Mouse (Mus musculus): Measurements from ENCODE around the gene Slc30a10. TPM values are rescaled to one million over a fixed set of nuclear protein-coding genes. Genes with fewer than 3 reads are reported as not detected.
A peak's percentile ranks its signal among the peaks of the same experiment; 100 is the strongest.

The Slc30a10 gene
- 1.7 and 2.2 TPM in 2 replicates for polyA plus RNA-seq (2014; fragmentation: Nextera tagmentation; extraction: Ambion mirVana)

DNA sequence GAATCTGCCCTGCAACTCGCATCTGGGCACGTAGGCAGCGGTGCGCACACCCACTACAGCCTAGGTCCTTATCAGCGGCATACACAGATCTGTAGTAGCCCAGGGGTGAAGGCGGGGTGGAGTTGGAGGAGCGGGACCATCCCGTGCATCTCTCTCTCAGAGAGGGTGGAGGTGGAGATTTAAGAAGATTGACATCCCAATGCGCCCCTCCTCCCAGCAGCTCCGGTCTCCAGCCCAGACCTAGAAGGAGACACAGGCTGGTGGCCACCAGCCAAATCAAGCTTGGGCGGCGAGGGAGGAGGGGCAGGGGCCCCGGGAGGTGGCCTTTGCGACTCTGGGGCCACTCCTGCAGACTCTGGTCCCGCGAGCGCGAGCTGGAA lies at the start of gene Slc30a10:
Gene Slc30a10, plus strand, starts transcription at position 274 of the 380 bp plus-strand sequence.
- peak; percentile 83 for ATAC-seq (ENCODE audit: low FRiP score)
- Histone ChIP-seq H3K27ac (ENCODE audit: low read depth, low read length) (no peak within 1 kb of the TSS), H3K27me3 (ENCODE audit: control insufficient read depth, insufficient read depth, low read length) (peaks cover 24% of the 10 kb centered on the region), H3K4me3 (ENCODE audit: low read depth, low read length) (peak within 1 kb of the TSS; percentile 53), H3K9me3 (ENCODE audit: control insufficient read depth, low read length) (no peaks in the 10 kb centered on the region), H3K4me1 (ENCODE audit: control insufficient read depth, insufficient read depth, low read length) (peaks cover 7% of the 10 kb centered on the region; the same call in 1 of the 2 replicates), H3K36me3 (ENCODE audit: control insufficient read depth, insufficient read depth, low read length) (no peaks in the 10 kb centered on the region), H3K4me2 (peak within 1 kb of the TSS; percentile 99), H3K9ac (ENCODE audit: low read length) (peak within 1 kb of the TSS; percentile 66)
- whole genome bisulfite sequencing: 1% methylated on average over 18 of the region's 18 CpGs
- DNase-seq (ENCODE audit: low spot score, missing footprints): peak; percentile 93

DNA sequence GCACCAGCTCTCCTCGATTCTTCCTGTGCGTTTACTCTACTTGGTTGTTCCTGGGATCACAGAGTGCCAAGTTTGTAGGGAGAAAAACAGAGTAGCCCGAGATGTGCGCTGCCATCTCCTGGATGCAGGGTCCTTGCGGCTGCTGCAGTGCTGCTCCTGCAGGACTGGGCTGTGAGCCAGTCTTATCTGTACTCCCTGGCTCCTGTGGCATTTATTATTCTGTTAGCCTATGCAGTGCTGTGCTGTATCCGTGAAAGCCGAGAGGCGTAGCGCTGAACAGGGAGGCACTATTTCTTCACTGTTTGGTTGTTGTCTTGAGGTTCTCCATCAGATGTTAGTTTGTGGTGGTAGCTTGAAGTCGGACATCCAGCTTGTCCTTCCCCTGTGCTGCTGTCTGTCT lies 48.7 kb upstream of the Slc30a10 start:
- DNase-seq (ENCODE audit: low spot score, missing footprints) (no peak), ATAC-seq (ENCODE audit: low FRiP score) (no peak)
- no peak overlapping the region for H3K4me3 ChIP-seq (ENCODE audit: low read depth, low read length)
- H3K4me2 ChIP-seq: no peak overlapping the region
- H3K9me3 ChIP-seq (ENCODE audit: control insufficient read depth, low read length): no peaks in the 10 kb centered on the region
- WGBS: 97% methylated on average over 10 of the region's 10 CpGs
- H3K4me1 ChIP-seq (ENCODE audit: control insufficient read depth, insufficient read depth, low read length): no peaks in the 10 kb centered on the region
- no peak overlapping the region for H3K27ac ChIP-seq (ENCODE audit: low read depth, low read length)
- H3K27me3 ChIP-seq (ENCODE audit: control insufficient read depth, insufficient read depth, low read length): no peaks in the 10 kb centered on the region
- no peak overlapping the region for H3K9ac ChIP-seq (ENCODE audit: low read length)
- H3K36me3 ChIP-seq (ENCODE audit: control insufficient read depth, insufficient read depth, low read length): peaks cover 12% of the 10 kb centered on the region

DNA sequence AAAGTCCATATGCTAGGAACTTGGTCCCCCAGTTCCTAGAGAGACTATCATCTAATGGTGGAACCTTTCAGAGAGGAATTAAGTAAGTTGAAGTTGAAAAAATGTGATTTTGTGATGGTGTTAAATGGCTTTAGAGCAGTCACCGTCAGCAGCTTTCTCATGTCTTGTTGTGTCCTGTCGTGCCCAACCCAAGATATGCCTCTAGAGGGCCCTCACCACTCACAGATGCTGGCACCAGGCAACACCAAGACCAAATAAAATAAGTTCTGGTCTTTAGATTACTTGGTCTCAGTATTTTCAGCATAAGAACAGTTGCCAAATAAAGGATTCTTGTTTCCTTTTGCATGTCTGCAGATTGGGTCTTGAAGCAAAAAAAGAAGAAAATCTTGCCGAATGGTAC lies 44.8 kb upstream of the Slc30a10 start:
- H3K4me3 ChIP-seq (ENCODE audit: low read depth, low read length): no peak overlapping the region
- WGBS: 80% methylated on average over 3 of the region's 3 CpGs
- H3K4me1 ChIP-seq (ENCODE audit: control insufficient read depth, insufficient read depth, low read length): no peaks in the 10 kb centered on the region
- H3K27ac ChIP-seq (ENCODE audit: low read depth, low read length): no peak overlapping the region
- H3K4me2 ChIP-seq: no peak overlapping the region
- H3K27me3 ChIP-seq (ENCODE audit: control insufficient read depth, insufficient read depth, low read length): no peaks in the 10 kb centered on the region
- peaks cover 18% of the 10 kb centered on the region for H3K36me3 ChIP-seq (ENCODE audit: control insufficient read depth, insufficient read depth, low read length)
- H3K9ac ChIP-seq (ENCODE audit: low read length): no peak overlapping the region
- H3K9me3 ChIP-seq (ENCODE audit: control insufficient read depth, low read length): no peaks in the 10 kb centered on the region
- ATAC-seq (ENCODE audit: low FRiP score): no peak
- DNase-seq (ENCODE audit: low spot score, missing footprints): no peak

DNA sequence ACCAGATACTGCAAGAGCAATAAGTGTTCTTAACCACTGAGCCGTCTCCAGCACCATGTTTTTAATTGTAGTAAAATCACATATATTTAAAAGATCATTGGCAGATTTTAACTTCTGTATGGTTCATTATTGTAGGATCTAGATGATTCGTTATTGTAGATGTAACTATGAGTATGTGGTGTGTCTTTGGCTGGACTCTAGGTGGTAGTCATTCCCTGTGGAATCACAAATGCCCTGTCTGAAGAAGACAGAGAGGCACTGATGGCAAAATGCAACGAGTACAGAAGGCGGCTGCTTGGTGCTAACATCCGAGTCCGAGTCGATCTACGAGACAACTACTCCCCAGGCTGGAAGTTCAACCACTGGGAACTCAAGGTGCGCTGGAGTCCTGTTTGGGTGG lies 36.6 kb upstream of the Slc30a10 start:
- Histone ChIP-seq H3K27me3 (ENCODE audit: control insufficient read depth, insufficient read depth, low read length) (no peaks in the 10 kb centered on the region), H3K4me3 (ENCODE audit: low read depth, low read length) (no peak overlapping the region), H3K4me1 (ENCODE audit: control insufficient read depth, insufficient read depth, low read length) (no peaks in the 10 kb centered on the region), H3K9ac (ENCODE audit: low read length) (no peak overlapping the region), H3K9me3 (ENCODE audit: control insufficient read depth, low read length) (no peaks in the 10 kb centered on the region), H3K36me3 (ENCODE audit: control insufficient read depth, insufficient read depth, low read length) (peaks cover 23% of the 10 kb centered on the region), H3K4me2 (no peak overlapping the region), H3K27ac (ENCODE audit: low read depth, low read length) (no peak overlapping the region)
- ATAC-seq (ENCODE audit: low FRiP score) (no peak), DNase-seq (ENCODE audit: low spot score, missing footprints) (no peak)
- 92% methylated on average over 9 of the region's 9 CpGs for WGBS

DNA sequence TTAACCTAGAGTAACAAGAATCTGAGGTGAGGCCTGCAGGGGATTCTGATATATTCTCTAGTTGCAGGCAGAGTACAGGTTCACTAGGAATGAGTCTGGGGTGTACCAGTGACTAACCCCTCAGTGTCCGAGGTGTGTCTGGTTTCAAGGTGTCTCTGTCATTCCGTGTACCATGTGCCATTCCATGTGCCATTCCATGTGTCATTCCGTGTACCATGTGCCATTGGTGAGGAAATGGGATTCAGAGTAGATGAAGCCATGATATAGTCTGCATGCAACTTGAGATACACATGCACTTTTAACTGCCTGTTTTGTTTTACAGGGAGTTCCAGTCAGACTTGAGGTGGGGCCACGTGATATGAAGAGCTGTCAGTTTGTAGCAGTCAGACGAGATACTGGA lies 34.8 kb upstream of the Slc30a10 start:
- 95% methylated on average over 5 of the region's 5 CpGs for WGBS
- Histone ChIP-seq H3K4me2 (no peak overlapping the region), H3K36me3 (ENCODE audit: control insufficient read depth, insufficient read depth, low read length) (peaks cover 17% of the 10 kb centered on the region), H3K9ac (ENCODE audit: low read length) (no peak overlapping the region), H3K4me3 (ENCODE audit: low read depth, low read length) (no peak overlapping the region), H3K9me3 (ENCODE audit: control insufficient read depth, low read length) (no peaks in the 10 kb centered on the region), H3K27ac (ENCODE audit: low read depth, low read length) (no peak overlapping the region), H3K4me1 (ENCODE audit: control insufficient read depth, insufficient read depth, low read length) (no peaks in the 10 kb centered on the region), H3K27me3 (ENCODE audit: control insufficient read depth, insufficient read depth, low read length) (no peaks in the 10 kb centered on the region)
- ATAC-seq (ENCODE audit: low FRiP score) (no peak), DNase-seq (ENCODE audit: low spot score, missing footprints) (no peak)

DNA sequence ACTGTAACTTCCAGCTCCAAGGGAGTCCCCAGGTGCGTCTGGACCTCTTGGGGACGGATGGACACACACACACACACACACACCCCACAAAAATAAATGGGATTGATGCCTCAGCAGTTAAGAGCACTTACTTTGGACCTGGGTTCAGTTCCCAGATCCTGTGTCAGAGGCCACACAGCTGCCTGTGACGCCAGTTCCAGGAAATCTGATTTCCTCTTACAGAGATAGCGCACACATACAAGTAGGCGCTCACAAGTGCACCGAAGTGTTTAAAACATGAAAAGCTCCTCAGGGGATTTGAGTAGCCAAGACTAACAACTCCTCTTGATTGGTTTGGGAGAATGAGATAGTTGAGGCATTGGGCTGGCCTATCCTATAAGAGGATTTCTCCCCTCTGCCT lies 33.9 kb upstream of the Slc30a10 start:
- DNase-seq (ENCODE audit: low spot score, missing footprints) (no peak), ATAC-seq (ENCODE audit: low FRiP score) (no peak)
- Histone ChIP-seq H3K4me2 (no peak overlapping the region), H3K9me3 (ENCODE audit: control insufficient read depth, low read length) (no peaks in the 10 kb centered on the region), H3K36me3 (ENCODE audit: control insufficient read depth, insufficient read depth, low read length) (peaks cover 12% of the 10 kb centered on the region), H3K9ac (ENCODE audit: low read length) (no peak overlapping the region), H3K4me1 (ENCODE audit: control insufficient read depth, insufficient read depth, low read length) (no peaks in the 10 kb centered on the region), H3K27me3 (ENCODE audit: control insufficient read depth, insufficient read depth, low read length) (no peaks in the 10 kb centered on the region), H3K4me3 (ENCODE audit: low read depth, low read length) (no peak overlapping the region), H3K27ac (ENCODE audit: low read depth, low read length) (no peak overlapping the region)
- WGBS: 91% methylated on average over 6 of the region's 6 CpGs

DNA sequence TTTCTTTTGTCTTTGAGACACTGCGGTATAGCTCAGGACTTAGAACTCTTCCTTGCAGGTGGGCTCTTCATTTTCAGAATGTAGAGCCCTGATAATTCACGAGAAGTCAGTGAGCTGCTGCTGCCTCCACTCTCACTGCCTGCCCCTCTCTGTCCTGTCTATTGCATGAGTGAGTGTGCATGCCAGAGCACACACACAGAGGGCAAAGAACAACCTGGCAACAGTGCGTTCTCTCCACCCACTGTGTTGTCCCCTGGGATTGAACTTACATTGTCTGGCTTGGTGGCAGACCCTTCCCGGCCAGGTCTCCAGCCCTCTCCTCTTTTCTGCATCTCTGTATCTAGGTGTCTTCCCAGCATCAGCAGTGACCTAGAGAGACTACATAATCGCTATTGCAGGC lies 28.1 kb upstream of the Slc30a10 start:
- Histone ChIP-seq H3K4me2 (no peak overlapping the region), H3K4me1 (ENCODE audit: control insufficient read depth, insufficient read depth, low read length) (no peaks in the 10 kb centered on the region), H3K9ac (ENCODE audit: low read length) (no peak overlapping the region), H3K9me3 (ENCODE audit: control insufficient read depth, low read length) (no peaks in the 10 kb centered on the region), H3K4me3 (ENCODE audit: low read depth, low read length) (no peak overlapping the region), H3K36me3 (ENCODE audit: control insufficient read depth, insufficient read depth, low read length) (peaks cover 6% of the 10 kb centered on the region), H3K27ac (ENCODE audit: low read depth, low read length) (no peak overlapping the region), H3K27me3 (ENCODE audit: control insufficient read depth, insufficient read depth, low read length) (no peaks in the 10 kb centered on the region)
- ATAC-seq (ENCODE audit: low FRiP score) (no peak), DNase-seq (ENCODE audit: low spot score, missing footprints) (no peak)
- WGBS: 94% methylated on average over 5 of the region's 5 CpGs

DNA sequence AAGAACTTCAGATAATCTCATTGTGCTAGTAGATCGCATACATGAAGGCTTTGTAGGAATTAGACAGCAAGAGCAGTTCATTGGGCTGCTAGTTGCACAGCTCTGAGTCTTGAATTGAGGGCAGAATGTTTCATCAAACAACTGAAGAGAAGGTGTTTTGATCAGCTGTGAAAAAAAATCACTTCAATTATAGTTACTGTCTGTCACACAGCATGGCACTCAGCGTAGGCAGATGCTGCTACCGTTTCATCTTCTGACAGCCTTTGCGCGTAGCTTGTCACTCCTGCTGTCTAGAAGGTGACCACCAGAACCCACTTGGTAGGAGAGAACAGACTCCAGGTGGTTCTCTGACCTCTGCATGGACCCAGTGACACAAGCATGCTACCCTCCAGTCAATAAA lies 24.2 kb upstream of the Slc30a10 start:
- Histone ChIP-seq H3K27ac (ENCODE audit: low read depth, low read length) (no peak overlapping the region), H3K36me3 (ENCODE audit: control insufficient read depth, insufficient read depth, low read length) (peaks cover 6% of the 10 kb centered on the region; the same call in 1 of the 2 replicates), H3K9ac (ENCODE audit: low read length) (no peak overlapping the region), H3K4me3 (ENCODE audit: low read depth, low read length) (no peak overlapping the region), H3K4me1 (ENCODE audit: control insufficient read depth, insufficient read depth, low read length) (no peaks in the 10 kb centered on the region), H3K4me2 (no peak overlapping the region), H3K9me3 (ENCODE audit: control insufficient read depth, low read length) (no peaks in the 10 kb centered on the region), H3K27me3 (ENCODE audit: control insufficient read depth, insufficient read depth, low read length) (no peaks in the 10 kb centered on the region)
- DNase-seq (ENCODE audit: low spot score, missing footprints) (no peak), ATAC-seq (ENCODE audit: low FRiP score) (no peak)
- 90% methylated on average over 5 of the region's 5 CpGs for WGBS

DNA sequence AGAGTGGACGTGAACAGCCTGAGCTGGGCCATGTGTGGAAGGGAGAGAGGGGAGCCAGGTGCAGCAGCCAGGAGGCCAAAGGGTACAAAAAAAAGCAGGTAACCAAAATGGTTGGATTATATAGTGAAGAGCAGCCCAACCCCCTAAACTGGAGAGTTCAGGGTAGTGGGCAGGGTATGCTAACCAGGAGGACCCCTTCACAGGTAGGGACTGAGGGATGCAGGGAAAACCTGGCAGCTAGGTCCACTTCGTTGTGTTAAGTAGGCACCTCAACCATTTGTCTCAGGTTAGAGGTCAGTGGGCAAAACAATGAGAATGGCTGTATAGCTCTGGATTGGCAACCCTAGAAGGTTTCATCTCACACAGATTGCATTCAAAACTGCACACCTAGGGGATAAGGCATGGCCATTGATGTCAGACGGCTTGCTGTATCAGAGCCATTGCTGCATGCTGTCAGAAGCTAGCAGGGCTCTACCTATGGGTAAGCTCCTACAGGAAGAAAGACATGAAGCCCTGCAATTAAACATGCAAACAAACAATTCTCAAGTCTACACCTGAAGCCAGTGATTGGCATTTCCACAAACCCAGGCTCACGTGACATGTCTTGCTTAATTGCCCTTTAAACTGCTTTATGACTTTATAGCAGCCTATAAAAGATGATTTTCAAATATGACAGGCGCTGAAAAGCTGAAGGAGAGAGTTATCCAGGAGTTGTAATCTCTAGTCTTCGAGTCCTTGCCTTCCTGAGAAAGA lies 23.2 kb upstream of the Slc30a10 start:
- Histone ChIP-seq H3K4me1 (ENCODE audit: control insufficient read depth, insufficient read depth, low read length) (no peaks in the 10 kb centered on the region), H3K4me3 (ENCODE audit: low read depth, low read length) (no peak overlapping the region), H3K4me2 (no peak overlapping the region), H3K9me3 (ENCODE audit: control insufficient read depth, low read length) (no peaks in the 10 kb centered on the region), H3K27me3 (ENCODE audit: control insufficient read depth, insufficient read depth, low read length) (no peaks in the 10 kb centered on the region), H3K27ac (ENCODE audit: low read depth, low read length) (no peak overlapping the region), H3K9ac (ENCODE audit: low read length) (no peak overlapping the region), H3K36me3 (ENCODE audit: control insufficient read depth, insufficient read depth, low read length) (peaks cover 6% of the 10 kb centered on the region; the same call in 1 of the 2 replicates)
- ATAC-seq (ENCODE audit: low FRiP score) (no peak), DNase-seq (ENCODE audit: low spot score, missing footprints) (no peak)
- 84% methylated on average over 6 of the region's 6 CpGs for WGBS

Measured in midbrain, embryonic 11.5 days (tissue).